Mouse (Mus musculus) stomach, embryonic 16.5 days (tissue): ENCODE data around the gene Haus3. TPM values are rescaled to one million over a fixed set of nuclear protein-coding genes. Genes with fewer than 3 reads are reported as not detected.
A peak's percentile ranks its signal among the peaks of the same experiment; 100 is the strongest.

ENCODE experiments used
- ATAC-seq: fragments of 200-750 bp; cut with Nextera tagmentation; 2 replicates; pipeline ENCODE4 v1.8.0; 2017; ENCODE audit warnings: moderate number of reproducible peaks, moderate TSS enrichment; ENCODE audit not compliant: insufficient read depth, low FRiP score
- H3K27ac ChIP-seq: fragments of 300-500 bp; sonication (generic); 2 replicates; pipeline ENCODE4 v1.5.1; 2014; ENCODE audit warnings: low read length
- H3K27me3 ChIP-seq: fragments of 300-500 bp; sonication (generic); 2 replicates; pipeline ENCODE4 v1.6.1; 2014; ENCODE audit warnings: low read length, control low read depth, mixed read lengths; ENCODE audit not compliant: control insufficient read depth, insufficient read depth
- H3K36me3 ChIP-seq: fragments of 300-500 bp; sonication (generic); 2 replicates; pipeline ENCODE4 v1.6.1; 2014; ENCODE audit warnings: low read length; ENCODE audit not compliant: control insufficient read depth, insufficient read depth
- H3K4me1 ChIP-seq: fragments of 300-500 bp; sonication (generic); 2 replicates; pipeline ENCODE4 v1.6.1; 2014; ENCODE audit warnings: low read length, control low read depth, mixed read lengths; ENCODE audit not compliant: control insufficient read depth, insufficient read depth
- H3K4me2 ChIP-seq: fragments of 300-500 bp; sonication (generic); 2 replicates; pipeline ENCODE4 v1.6.1; 2014; ENCODE audit warnings: low read depth, low read length, mixed read lengths
- H3K4me3 ChIP-seq: fragments of 300-500 bp; sonication (generic); replicated peaks from 2 replicates; pipeline ENCODE4 v1.5.1; 2014; ENCODE audit warnings: mild to moderate bottlenecking, low read length
- H3K9ac ChIP-seq: fragments of 300-500 bp; sonication (generic); 2 replicates; pipeline ENCODE4 v1.6.1; 2014; ENCODE audit warnings: low read length
- H3K9me3 ChIP-seq: fragments of 300-500 bp; sonication (generic); replicated peaks from 2 replicates; pipeline ENCODE4 v1.6.1; 2016; ENCODE audit warnings: low read length, control low read depth; ENCODE audit not compliant: control insufficient read depth
- WGBS: fragments of 180-500 bp; shearing (Covaris S2); extraction: QIAGEN DNeasy Blood & Tissue Kit; methylation state at CpG from one replicate; pipeline ENCODE4 v1.1.7; 2014; 5-methylcytosine and 5-hydroxymethylcytosine counted together
- polyA plus RNA-seq: library from polyadenylated mRNA; unstranded; fragments of >200 nt; fragmentation: Nextera tagmentation; extraction: Ambion mirVana; gene quantifications from 2 replicates; pipeline ENCODE4 v1.2.1, GENCODE M21; 2015

Gene Haus3
- polyA plus RNA-seq, 1 experiment from 2014 or later = 30.9 TPM

GRCm38 (mm10) chr5:34169954-34170353 is 627 bp upstream of the Haus3 start:
- no peak for ATAC-seq
- peak overlapping the region; percentile 73 for H3K9ac ChIP-seq

GRCm38 (mm10) chr5:34167857-34168256 is 1.5 kb downstream of the Haus3 start:
- Histone ChIP-seq H3K27ac (no peak overlapping the region), H3K9ac (no peak overlapping the region), H3K4me1 (peaks cover 19% of the 10 kb centered on the region), H3K36me3 (peaks cover 3% of the 10 kb centered on the region; the same call in 1 of the 2 replicates), H3K9me3 (no peaks in the 10 kb centered on the region), H3K4me3 (0 out of 2 replicates have a peak overlapping the region, but pooled peaks have one; percentile 16), H3K27me3 (no peaks in the 10 kb centered on the region), H3K4me2 (peak overlapping the region; percentile 29; the same call in 1 of the 2 replicates)
- WGBS = 74% methylated on average over 4 of the region's 4 CpGs
- no peak for ATAC-seq

More at GRCm38 (mm10) chr5:34169954-34170353, 627 bp upstream of the Haus3 start:
- Histone ChIP-seq H3K27ac (peak overlapping the region; percentile 91), H3K9me3 (no peaks in the 10 kb centered on the region), H3K4me3 (peak overlapping the region; percentile 49), H3K27me3 (no peaks in the 10 kb centered on the region), H3K36me3 (peaks cover 11% of the 10 kb centered on the region; the same call in 1 of the 2 replicates), H3K4me2 (peak overlapping the region; percentile 74), H3K4me1 (peaks cover 19% of the 10 kb centered on the region)
- 84% methylated on average over 3 of the region's 3 CpGs for WGBS

GRCm38 (mm10) chr5:34165793-34166192 is 3.5 kb downstream of the Haus3 start:
- Histone ChIP-seq H3K9ac (no peak overlapping the region), H3K27me3 (no peaks in the 10 kb centered on the region), H3K9me3 (no peaks in the 10 kb centered on the region), H3K4me2 (no peak overlapping the region), H3K36me3 (no peaks in the 10 kb centered on the region), H3K27ac (no peak overlapping the region), H3K4me1 (peaks cover 19% of the 10 kb centered on the region), H3K4me3 (no peak overlapping the region)
- no peak for ATAC-seq
- 70% methylated on average over 4 of the region's 4 CpGs for WGBS

- Histone ChIP-seq H3K4me1 (no peaks in the 10 kb centered on the region), H3K27me3 (no peaks in the 10 kb centered on the region), H3K4me2 (no peak overlapping the region), H3K9ac (no peak overlapping the region), H3K4me3 (no peak overlapping the region), H3K36me3 (no peaks in the 10 kb centered on the region; the same call in 1 of the 2 replicates), H3K27ac (no peak overlapping the region), H3K9me3 (no peaks in the 10 kb centered on the region)
- ATAC-seq = no peak
Measured at GRCm38 (mm10) chr5:34148476-34148875, 20.9 kb downstream of the Haus3 start.

GRCm38 (mm10) chr5:34147554-34147953 is 21.8 kb downstream of the Haus3 start:
- no peak overlapping the region for H3K27ac ChIP-seq
- no peak overlapping the region for H3K4me2 ChIP-seq
- no peaks in the 10 kb centered on the region for H3K36me3 ChIP-seq
- WGBS = 86% methylated on average over 3 of the region's 3 CpGs
- H3K9ac ChIP-seq = no peak overlapping the region
- no peak for ATAC-seq
- H3K4me1 ChIP-seq = no peaks in the 10 kb centered on the region
- no peaks in the 10 kb centered on the region for H3K27me3 ChIP-seq
- H3K9me3 ChIP-seq = no peaks in the 10 kb centered on the region
- H3K4me3 ChIP-seq = no peak overlapping the region

GRCm38 (mm10) chr5:34139751-34140150 is 29.6 kb downstream of the Haus3 start:
- Histone ChIP-seq H3K4me3 (no peak overlapping the region), H3K9me3 (no peaks in the 10 kb centered on the region), H3K27me3 (no peaks in the 10 kb centered on the region), H3K4me1 (no peaks in the 10 kb centered on the region), H3K36me3 (no peaks in the 10 kb centered on the region), H3K9ac (no peak overlapping the region), H3K4me2 (no peak overlapping the region), H3K27ac (no peak overlapping the region)
- 3% methylated on average over 1 of the region's 1 CpGs for WGBS
- ATAC-seq = no peak

GRCm38 (mm10) chr5:34132731-34133130 is 36.6 kb downstream of the Haus3 start:
- Histone ChIP-seq H3K27ac (no peak overlapping the region), H3K9ac (no peak overlapping the region), H3K4me1 (no peaks in the 10 kb centered on the region), H3K36me3 (no peaks in the 10 kb centered on the region), H3K4me3 (no peak overlapping the region), H3K4me2 (no peak overlapping the region), H3K27me3 (no peaks in the 10 kb centered on the region), H3K9me3 (no peaks in the 10 kb centered on the region)
- WGBS = 67% methylated on average over 2 of the region's 2 CpGs
- ATAC-seq = no peak

- no peak overlapping the region for H3K4me3 ChIP-seq
- no peak for ATAC-seq
- no peaks in the 10 kb centered on the region for H3K36me3 ChIP-seq
- no peaks in the 10 kb centered on the region for H3K4me1 ChIP-seq
- no peaks in the 10 kb centered on the region for H3K9me3 ChIP-seq
- no peak overlapping the region for H3K9ac ChIP-seq
- H3K27ac ChIP-seq = no peak overlapping the region
- no peaks in the 10 kb centered on the region for H3K27me3 ChIP-seq
- 13% methylated on average over 1 of the region's 1 CpGs for WGBS
- H3K4me2 ChIP-seq = no peak overlapping the region
Measured at GRCm38 (mm10) chr5:34124131-34124530, 45.2 kb downstream of the Haus3 start.

GRCm38 (mm10) chr5:34119121-34119856 is 50.0 kb downstream of the Haus3 start:
- H3K4me1 ChIP-seq = no peaks in the 10 kb centered on the region
- no peaks in the 10 kb centered on the region for H3K9me3 ChIP-seq
- no peak overlapping the region for H3K9ac ChIP-seq
- WGBS = 79% methylated on average over 3 of the region's 3 CpGs
- no peak overlapping the region for H3K4me2 ChIP-seq
- ATAC-seq = no peak
- H3K4me3 ChIP-seq = no peak overlapping the region
- no peak overlapping the region for H3K27ac ChIP-seq
- H3K36me3 ChIP-seq = no peaks in the 10 kb centered on the region
- no peaks in the 10 kb centered on the region for H3K27me3 ChIP-seq
